Mouse (Mus musculus): ENCODE measurements around the gene Tab2.

DNA sequence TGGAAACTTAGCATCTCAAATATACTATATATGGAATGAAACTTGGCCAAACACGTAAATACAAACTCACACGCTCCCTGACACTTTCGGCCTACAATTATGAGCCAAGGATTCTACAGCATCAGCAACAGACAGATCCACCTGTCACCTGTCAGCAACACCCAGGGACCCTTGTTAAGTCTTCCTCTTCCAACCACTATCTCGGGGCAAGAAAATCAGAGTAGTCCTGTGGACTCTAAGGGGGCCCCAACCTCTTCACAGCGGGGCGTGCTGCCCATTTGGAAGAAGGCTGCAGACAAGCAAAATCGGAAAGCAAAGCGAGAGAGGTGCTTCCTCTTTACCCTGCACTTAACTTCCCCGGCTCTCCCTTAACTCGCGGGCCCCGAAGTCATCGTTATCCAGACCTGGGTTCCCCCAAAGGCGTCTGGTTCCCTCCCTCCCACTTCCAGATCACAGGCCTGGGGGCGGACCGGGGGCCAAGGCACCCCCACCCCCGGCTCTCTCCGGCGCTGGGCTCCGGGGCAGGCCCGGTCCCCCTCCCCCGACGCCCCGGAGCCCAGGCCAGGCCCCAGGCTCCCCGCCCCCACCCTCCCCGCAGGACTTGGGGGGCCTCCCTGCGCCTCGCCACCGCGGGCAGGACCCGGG, 919 bp downstream of the Tab2 start:
- no peak for TF ChIP-seq POLR2A (IDR thresholded peaks at IDR 0.05; ENCODE audit: insufficient read depth, low read length)
- no peak for TF ChIP-seq CTCF (IDR thresholded peaks at IDR 0.05; ENCODE audit: low read depth, low read length)
- no peak for TF ChIP-seq EP300 (IDR thresholded peaks at IDR 0.05; ENCODE audit: insufficient read depth, low read depth, low read length)
